Mouse (Mus musculus) thymus, postnatal 36 days (tissue): ENCODE results near the gene Tbc1d5.

ENCODE experiments used
- DNase-seq, 2 experiments: peaks; one replicate each; pipeline ENCODE4 v3.0.0; 2022; ENCODE audit warnings: mixed read lengths in 2 of 2

Tbc1d5 gene

GRCm38 (mm10) chr17:51040861-51041260 is 138.3 kb downstream of the Tbc1d5 start:
- no peak for DNase-seq

- no peak for DNase-seq
Observed at GRCm38 (mm10) chr17:51023227-51023626, 155.9 kb downstream of the Tbc1d5 start.

- DNase-seq, result no peak
Observed at GRCm38 (mm10) chr17:51016384-51016783, 162.8 kb downstream of the Tbc1d5 start.

GRCm38 (mm10) chr17:51013908-51014307 is 165.2 kb downstream of the Tbc1d5 start:
- no peak for DNase-seq

GRCm38 (mm10) chr17:51003179-51003578 is 176.0 kb downstream of the Tbc1d5 start:
- DNase-seq, result no peak

- DNase-seq, result no peak
Observed at GRCm38 (mm10) chr17:50998216-50998615, 180.9 kb downstream of the Tbc1d5 start.

GRCm38 (mm10) chr17:50993294-50993993 is 185.7 kb downstream of the Tbc1d5 start:
- DNase-seq, result no peak

GRCm38 (mm10) chr17:50990770-50991405 is 188.3 kb downstream of the Tbc1d5 start:
- DNase-seq, result no peak

- no peak for DNase-seq
Observed at GRCm38 (mm10) chr17:50987935-50988334, 191.2 kb downstream of the Tbc1d5 start.

GRCm38 (mm10) chr17:50981933-50982332 is 197.2 kb downstream of the Tbc1d5 start:
- no peak for DNase-seq

GRCm38 (mm10) chr17:50972142-50972541 is 207.0 kb downstream of the Tbc1d5 start:
- no peak for DNase-seq

- DNase-seq, result no peak
Observed at GRCm38 (mm10) chr17:50966147-50966546, 213.0 kb downstream of the Tbc1d5 start.

GRCm38 (mm10) chr17:50954313-50954712 is 224.8 kb downstream of the Tbc1d5 start:
- no peak for DNase-seq

- no peak for DNase-seq
Observed at GRCm38 (mm10) chr17:50922308-50922707, 256.8 kb downstream of the Tbc1d5 start.

GRCm38 (mm10) chr17:50915216-50915615 is 263.9 kb downstream of the Tbc1d5 start:
- no peak for DNase-seq

GRCm38 (mm10) chr17:50908568-50909335 is 270.4 kb downstream of the Tbc1d5 start:
- no peak for DNase-seq

- DNase-seq, result no peak
Observed at GRCm38 (mm10) chr17:50908160-50908559, 271.0 kb downstream of the Tbc1d5 start.

GRCm38 (mm10) chr17:50906630-50907029 is 272.5 kb downstream of the Tbc1d5 start:
- DNase-seq, result no peak

GRCm38 (mm10) chr17:50904463-50904862 is 274.7 kb downstream of the Tbc1d5 start:
- DNase-seq, result no peak

- no peak for DNase-seq
Observed at GRCm38 (mm10) chr17:50897867-50898266, 281.3 kb downstream of the Tbc1d5 start.

GRCm38 (mm10) chr17:50889475-50889874 is 289.7 kb downstream of the Tbc1d5 start:
- no peak for DNase-seq

GRCm38 (mm10) chr17:50879910-50880309 is 299.2 kb downstream of the Tbc1d5 start:
- DNase-seq, result no peak

- DNase-seq, result no peak
Observed at GRCm38 (mm10) chr17:50876451-50876850, 302.7 kb downstream of the Tbc1d5 start.

GRCm38 (mm10) chr17:50874067-50874466 is 305.1 kb downstream of the Tbc1d5 start:
- no peak for DNase-seq
